Mouse (Mus musculus) left cerebral cortex, adult 2 months (tissue): ENCODE results near the gene Phf5a. TPM values are rescaled to one million over a fixed set of nuclear protein-coding genes. Genes with fewer than 3 reads are reported as not detected.

Experiments used
- DNase-seq, 2 experiments: peaks; one replicate each; pipeline ENCODE4 v3.0.0; 2021 to 2022; ENCODE audit warnings: low spot score in 2 of 2, mixed read lengths in 1 of 2; ENCODE audit errors: extremely low spot score in 1 of 2
- H3K27ac ChIP-seq: fragments of 200-600 bp; 2 replicates; pipeline ENCODE4 v1.8.1; 2022
- H3K4me3 ChIP-seq: fragments of 200-600 bp; 2 replicates; pipeline ENCODE4 v1.8.1; 2022
- CTCF ChIP-seq: fragments of 200-600 bp; IDR thresholded peaks from 2 replicates; pipeline ENCODE4 v1.8.1; 2022; ENCODE audit warnings: antibody characterized with exemption, mild to moderate bottlenecking, moderate library complexity
- intact Hi-C: fragments of 180-260 bp; cut with DNase I; formaldehyde crosslinking; loops from one replicate; pipeline ENCODE4 v1.15.1; 2025
- total RNA-seq, 2 experiments: library from RNA; stranded (reverse); gene quantifications; 2 replicates each; pipeline ENCODE4 v1.2.3; 2021

Gene Phf5a
- total RNA-seq, 2 experiments from 2014 or later = 31.1 to 32.8 TPM

DNA sequence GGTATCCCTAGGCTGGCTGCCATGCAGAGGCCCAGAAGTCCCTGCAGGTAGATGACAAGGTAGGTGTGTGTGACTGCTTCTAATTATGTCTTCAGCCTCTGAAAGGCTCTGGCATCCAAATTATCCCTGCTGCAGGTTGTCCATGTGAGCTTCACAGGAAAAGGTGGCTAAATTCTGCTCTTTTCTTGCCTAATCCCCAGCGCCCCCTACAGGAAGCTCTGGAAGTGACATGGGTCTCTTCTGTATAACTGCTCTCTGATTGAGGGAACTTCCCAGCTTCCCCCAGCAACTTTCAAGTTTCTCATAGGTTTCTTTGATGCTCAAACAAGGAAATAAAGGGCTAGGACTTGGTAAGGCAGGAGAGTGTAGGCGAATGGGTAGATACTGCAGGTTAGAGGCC lies 33.2 kb upstream of the Phf5a start:
- TF ChIP-seq CTCF = peak; percentile 88
- Histone ChIP-seq H3K27ac (no peak overlapping the region), H3K4me3 (no peak overlapping the region)
- DNase-seq = peak; percentile 70 to 74
- intact Hi-C loops = loop anchor here (2.0 kb wide), 1 partner anchor 74 kb away; no protein-coding TSS in a partner anchor

DNA sequence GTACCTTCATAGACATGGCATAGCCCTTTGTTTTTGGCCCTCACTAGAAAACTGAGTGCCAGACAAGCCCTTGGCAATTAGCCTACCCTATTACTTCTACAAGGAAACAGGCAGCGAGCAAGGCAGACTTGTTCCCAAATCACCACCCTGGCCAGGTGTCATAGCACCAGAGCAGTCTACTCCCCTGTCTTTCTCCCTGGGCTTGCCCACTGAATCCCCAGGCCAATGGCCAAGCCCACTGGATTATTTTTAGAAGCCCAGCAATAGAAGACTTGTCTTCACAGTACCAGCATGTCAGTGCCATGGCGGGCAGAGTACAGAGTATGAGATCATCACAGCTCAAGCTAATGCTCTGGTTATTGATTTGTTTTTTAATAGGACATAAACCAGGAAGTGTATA lies 27.0 kb upstream of the Phf5a start:
- no peak for TF ChIP-seq CTCF
- intact Hi-C loops = no loop called here
- DNase-seq = no peak
- Histone ChIP-seq H3K27ac (peak overlapping the region; percentile 51), H3K4me3 (no peak overlapping the region)

DNA sequence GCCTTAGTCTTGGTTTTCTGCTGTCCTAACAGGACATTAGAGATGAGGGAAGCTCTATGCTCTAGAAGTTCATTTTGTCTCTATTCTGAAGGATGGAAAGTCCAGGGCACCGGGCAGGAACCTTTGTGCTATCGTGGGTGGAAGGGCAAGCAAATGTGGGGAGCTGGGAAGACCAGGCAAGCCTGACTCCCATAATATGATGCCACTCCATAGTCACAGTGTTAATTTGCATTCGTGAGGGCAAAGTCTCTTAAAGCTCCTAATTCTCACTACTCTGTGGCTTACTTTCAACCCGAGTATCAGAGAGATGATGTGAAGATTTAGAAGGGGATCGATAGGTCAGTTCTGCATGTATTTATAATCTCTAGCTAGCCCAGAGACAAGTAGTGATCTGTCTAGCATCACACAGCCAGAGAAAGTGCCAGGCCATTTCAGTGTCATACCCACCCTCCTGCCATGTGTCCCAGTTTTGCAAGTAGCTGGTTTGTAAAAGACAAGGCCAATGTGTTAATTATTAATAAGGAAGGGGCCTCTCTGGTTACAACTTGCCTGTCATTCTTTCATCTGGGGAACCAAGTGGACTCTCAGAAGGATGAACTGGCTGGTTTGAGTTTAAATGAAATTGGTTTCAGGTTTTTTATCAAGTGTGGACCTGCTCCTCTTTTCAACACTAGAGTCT lies 26.0 kb upstream of the Phf5a start:
- no peak for TF ChIP-seq CTCF
- peak overlapping the region; percentile 3; the same call in 1 of the 2 replicates for H3K27ac ChIP-seq
- no peak for DNase-seq
- H3K4me3 ChIP-seq = no peak overlapping the region
- intact Hi-C loops = no loop called here

DNA sequence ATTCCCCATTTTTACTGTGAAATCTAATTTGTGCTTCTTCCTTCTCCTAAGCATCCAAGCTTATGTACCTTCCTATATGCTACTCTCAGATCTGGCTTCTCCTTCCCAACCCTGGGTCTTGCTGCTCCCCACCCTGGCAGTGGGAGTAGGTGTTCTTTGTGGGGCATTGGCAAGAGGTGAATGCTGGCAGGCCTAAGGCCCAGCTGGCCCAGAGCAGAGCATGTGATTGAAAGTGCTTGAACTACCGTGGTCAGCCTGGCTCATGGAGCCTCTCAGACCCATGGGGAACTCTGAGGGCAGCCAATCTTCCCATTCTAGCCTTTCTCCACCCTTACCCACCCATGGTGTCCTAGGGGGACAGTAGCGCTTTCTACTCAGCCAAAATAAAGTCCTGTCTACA lies 24.7 kb upstream of the Phf5a start:
- DNase-seq = no peak
- intact Hi-C loops = no loop called here
- H3K4me3 ChIP-seq = no peak overlapping the region
- TF ChIP-seq CTCF = no peak
- H3K27ac ChIP-seq = peak overlapping the region; percentile 76

DNA sequence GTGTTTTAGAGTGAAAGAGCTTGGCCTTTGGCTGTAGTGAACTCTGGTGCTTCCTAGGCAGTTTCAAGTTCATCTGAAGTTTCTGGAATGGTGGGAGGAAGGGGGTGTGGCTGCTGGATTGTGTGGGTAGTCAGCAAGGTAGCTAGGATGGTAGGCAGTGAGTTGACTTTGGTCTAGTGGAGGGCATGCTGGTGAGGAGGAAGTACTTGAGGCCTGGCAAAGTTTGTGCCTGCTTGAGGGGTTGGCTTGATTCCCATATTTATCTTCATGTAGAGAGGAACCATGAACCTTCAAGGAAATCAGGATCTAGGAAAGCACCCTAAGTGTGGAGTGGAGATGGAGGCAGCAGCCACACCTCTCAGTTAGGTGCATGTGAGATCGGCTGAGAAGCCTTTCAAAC lies 22.3 kb upstream of the Phf5a start:
- Histone ChIP-seq H3K4me3 (no peak overlapping the region), H3K27ac (no peak overlapping the region)
- no peak for TF ChIP-seq CTCF
- no peak for DNase-seq
- intact Hi-C loops = no loop called here

DNA sequence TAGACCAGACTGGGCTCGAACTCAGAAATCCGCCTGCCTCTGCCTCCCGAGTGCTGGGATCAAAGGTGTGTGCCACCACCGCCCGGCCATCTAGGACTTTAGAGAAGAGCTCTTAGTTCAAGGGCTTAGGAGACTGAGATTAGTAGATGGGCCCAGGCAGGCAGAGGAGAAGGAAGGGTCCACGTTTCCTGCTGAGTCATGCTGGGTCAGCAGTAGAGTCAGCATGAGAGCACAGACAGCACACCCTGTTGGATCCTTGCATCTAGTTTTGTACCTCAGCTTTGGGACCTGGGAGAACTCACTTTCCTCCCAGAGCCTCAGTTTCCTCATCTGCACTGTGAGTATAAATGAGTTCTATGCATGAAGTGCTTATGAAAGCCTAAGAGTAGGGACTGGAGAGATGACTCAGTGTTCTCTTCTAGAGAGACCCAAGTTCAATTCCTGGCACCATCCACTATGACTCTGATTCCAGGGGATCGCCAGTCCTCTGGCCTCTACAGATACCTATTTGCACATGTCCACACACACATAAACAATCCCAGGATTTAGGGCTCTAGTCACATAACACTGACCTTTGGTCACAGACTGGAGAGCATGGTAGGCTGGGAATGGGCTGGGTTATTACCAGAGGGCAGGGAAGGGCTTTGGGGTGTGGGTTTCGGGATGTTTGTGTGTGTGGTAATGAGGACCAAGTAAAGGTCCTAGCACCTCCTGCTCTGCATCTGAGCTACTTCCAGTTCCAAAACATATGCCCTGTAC lies 20.3 kb upstream of the Phf5a start:
- H3K4me3 ChIP-seq = no peak overlapping the region
- TF ChIP-seq CTCF = no peak
- no peak for DNase-seq
- peak overlapping the region; percentile 73 for H3K27ac ChIP-seq
- intact Hi-C loops = no loop called here

DNA sequence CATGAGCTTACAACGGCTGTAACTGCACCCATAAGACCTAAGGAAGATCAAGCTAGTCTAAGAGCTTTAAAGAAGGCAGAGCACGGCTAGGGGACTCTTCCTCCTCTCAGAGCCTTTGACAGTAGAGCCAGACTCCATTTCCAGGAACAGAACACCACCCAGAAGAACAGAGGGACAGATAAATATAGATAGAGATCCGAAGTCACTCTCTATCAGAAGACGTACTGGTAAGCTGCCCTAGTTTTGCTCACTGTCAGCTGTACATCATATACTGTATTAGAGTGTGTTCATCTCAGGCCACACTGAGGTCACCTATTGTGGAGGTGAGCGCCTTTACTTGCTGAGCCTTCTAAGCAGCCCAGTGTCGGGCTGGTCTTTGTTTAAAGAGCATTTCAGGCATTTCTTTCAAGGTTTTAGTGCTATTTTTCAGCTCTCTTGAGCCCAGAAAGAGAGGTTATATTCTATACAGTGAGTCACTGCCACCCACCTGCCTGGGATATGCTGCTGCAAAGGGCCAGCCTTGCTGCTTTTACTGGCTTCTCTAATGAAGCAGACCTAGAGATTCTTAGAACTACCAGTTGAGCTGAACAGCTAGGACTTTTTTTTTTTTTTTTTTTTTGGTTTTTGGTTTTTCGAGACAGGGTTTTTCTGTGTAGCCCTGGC lies 19.6 kb upstream of the Phf5a start:
- TF ChIP-seq CTCF = no peak
- DNase-seq = peak in 1 of 2 experiments; percentile 42
- Histone ChIP-seq H3K27ac (peak overlapping the region; percentile 81), H3K4me3 (no peak overlapping the region)
- intact Hi-C loops = no loop called here

DNA sequence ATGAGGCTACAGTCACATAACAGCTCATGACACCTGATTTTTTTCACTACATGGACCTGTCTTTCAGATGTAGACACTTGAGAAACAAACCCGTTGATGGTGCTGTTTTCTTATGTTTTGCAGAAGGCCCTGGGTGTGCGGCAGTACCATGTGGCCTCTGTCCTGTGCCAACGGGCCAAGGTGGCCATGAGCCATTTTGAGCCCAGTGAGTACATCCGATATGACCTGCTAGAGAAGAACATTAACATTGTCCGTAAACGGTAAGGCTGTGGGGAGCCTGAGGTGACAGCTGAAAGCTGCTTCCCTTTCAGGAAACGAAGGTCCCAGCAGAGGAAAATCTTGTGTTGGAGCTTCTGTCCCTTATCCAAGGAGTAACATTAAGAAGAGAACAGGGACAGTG lies 17.5 kb upstream of the Phf5a start:
- TF ChIP-seq CTCF = no peak
- H3K27ac ChIP-seq = no peak overlapping the region; the same call in 1 of the 2 replicates
- intact Hi-C loops = no loop called here
- no peak overlapping the region for H3K4me3 ChIP-seq
- no peak for DNase-seq

DNA sequence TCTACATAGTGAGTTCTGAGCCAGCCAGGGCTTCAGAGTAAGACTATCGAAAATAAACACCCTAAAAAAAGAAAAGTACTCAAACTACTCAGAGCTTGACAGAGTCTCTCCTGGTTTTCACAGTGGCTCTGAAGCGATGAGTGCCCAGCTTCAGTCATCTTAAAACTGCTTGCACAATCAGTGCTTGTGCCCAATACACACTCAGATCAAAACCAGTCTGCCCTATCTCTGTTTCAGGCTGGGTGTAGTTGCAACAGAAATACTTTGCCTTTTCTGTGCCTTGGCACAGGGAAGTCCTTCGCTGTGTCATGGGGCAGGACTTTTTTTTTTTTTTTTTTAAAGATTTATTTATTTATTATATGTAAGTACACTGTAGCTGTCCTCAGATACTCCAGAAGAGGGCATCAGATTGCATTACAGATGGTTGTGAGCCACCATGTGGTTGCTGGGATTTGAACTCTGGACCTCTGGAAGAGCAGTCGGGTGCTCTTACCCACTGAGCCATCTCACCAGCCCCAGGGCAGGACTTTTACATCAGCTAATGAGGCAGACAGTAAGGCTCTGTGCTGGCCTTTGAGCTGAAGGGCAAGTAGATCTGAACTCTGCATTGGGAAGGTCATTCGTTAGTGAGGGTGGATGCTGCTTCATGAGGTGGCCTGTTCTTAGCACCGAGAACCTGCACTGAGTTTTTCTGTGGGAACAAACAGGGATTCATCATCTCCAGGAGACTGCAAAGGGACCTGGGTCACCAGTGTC lies 15.3 kb upstream of the Phf5a start:
- TF ChIP-seq CTCF = no peak; the same call in 1 of the 2 replicates
- Histone ChIP-seq H3K27ac (peak overlapping the region; percentile 40; the same call in 1 of the 2 replicates), H3K4me3 (no peak overlapping the region)
- intact Hi-C loops = no loop called here
- no peak for DNase-seq

DNA sequence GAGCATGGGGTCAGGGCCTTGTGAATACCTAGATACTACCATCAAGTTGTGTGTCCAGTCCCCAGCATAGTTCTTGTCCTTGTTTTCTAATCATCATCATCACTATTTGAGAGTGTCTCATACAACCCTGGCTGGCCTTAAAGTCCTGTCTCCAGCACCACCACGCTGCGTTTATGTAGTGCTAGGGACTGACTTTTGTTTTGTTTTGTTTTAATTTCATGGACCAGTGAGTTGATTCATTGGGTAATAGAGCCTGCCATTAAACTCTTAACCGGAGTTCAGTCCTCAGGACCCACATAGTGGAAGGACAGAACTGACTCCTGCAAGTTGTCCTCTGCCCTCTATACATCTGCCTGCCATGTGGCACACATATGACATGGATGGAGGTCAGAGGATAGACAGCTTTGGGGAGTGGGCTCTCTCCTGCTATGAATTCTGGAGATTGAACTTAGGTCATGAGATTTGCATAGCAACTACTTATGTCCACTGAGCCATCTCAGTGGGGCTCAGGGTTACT lies 13.8 kb upstream of the Phf5a start:
- no peak for TF ChIP-seq CTCF
- 0 out of 2 replicates have a peak overlapping the region, but pooled peaks have one; percentile 26 for H3K27ac ChIP-seq

DNA sequence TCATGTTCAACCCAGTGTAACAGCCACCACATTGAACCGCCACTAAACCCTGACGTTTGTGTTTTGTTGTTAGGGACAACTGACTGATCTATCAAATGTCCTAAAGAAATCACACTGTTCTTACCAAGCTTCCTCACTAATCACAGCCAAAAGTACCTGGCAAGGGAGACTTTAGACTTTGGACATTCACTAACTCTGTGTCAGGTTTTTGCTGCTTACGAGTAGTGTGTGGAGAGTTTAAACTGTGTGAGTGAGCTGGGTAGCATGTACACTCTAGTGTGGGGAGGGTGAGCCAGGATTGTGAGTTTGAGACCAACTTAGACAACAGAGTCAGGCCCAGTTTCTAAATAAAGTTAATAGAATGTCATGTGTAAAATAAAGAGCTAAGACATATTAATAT lies 10.6 kb upstream of the Phf5a start:
- H3K27ac ChIP-seq = peak overlapping the region; percentile 32; the same call in 1 of the 2 replicates
- TF ChIP-seq CTCF = no peak
- intact Hi-C loops = no loop called here
- DNase-seq = no peak
- no peak overlapping the region for H3K4me3 ChIP-seq

More for the DNA sequence above, 13.8 kb upstream of the Phf5a start:
- DNase-seq = no peak
- intact Hi-C loops = no loop called here
- H3K4me3 ChIP-seq = no peak overlapping the region
